14 mouse cellular contexts compared by ENCODE assay signal in genomic region chr19:47545528-47545927, GRCm38 (mm10).
"Had no signal": no experiment of that assay in that cellular context is flagged by ENCODE, and none has a peak within 500 bp of the region (broad histone marks: within the 10 kb centered on the region; RNA-seq: fewer than 3 reads in every experiment).

No protein-coding gene starts in this region.

- H3K9me3 ChIP-seq: limb, embryonic 15.5 days; liver, embryonic 12.5 days; neural tube, embryonic 12.5 days had no signal

- DNase-seq: kidney, adult 11 months; kidney, postnatal 14 days; lung, embryonic 14.5 days; lung, postnatal 10 days; lung, postnatal 4 days; midbrain, embryonic 14.5 days; right cerebral cortex, adult 18-20 months; thymus, adult 18-20 months; thymus, postnatal 14 days had no signal

- H3K4me3 ChIP-seq: limb, embryonic 15.5 days; liver, embryonic 12.5 days; midbrain, embryonic 10.5 days; myocyte; neural tube, embryonic 12.5 days had no signal

- ATAC-seq: liver, embryonic 12.5 days had no signal

- H3K9ac ChIP-seq: limb, embryonic 15.5 days; liver, embryonic 12.5 days; lung, embryonic 14.5 days; neural tube, embryonic 12.5 days had no signal

- H3K27me3 ChIP-seq: limb, embryonic 15.5 days; neural tube, embryonic 12.5 days had no signal

- H3K27ac ChIP-seq: limb, embryonic 15.5 days; liver, embryonic 12.5 days; midbrain, embryonic 10.5 days; neural tube, embryonic 12.5 days had no signal

- H3K4me2 ChIP-seq: limb, embryonic 15.5 days; liver, embryonic 12.5 days; lung, embryonic 14.5 days; neural tube, embryonic 12.5 days had no signal

- H3K4me1 ChIP-seq: limb, embryonic 15.5 days; liver, embryonic 12.5 days; midbrain, embryonic 10.5 days; neural tube, embryonic 12.5 days had no signal

- H3K36me3 ChIP-seq: limb, embryonic 15.5 days; liver, embryonic 12.5 days; midbrain, embryonic 10.5 days; neural tube, embryonic 12.5 days had no signal
